In genomic region chr14:21982096-21982591, GRCm38 (mm10) we compare ENCODE assay signal across 8 mouse cellular contexts. TPM values are rescaled to one million over a fixed set of nuclear protein-coding genes. Genes with fewer than 3 reads are reported as not detected.
DNase-seq lines count a peak whose midpoint lies in the region; ATAC-seq lines count a peak whose summit lies in the region.

No protein-coding gene starts in this region.

- no peak for ATAC-seq in activated CD4-positive, CD25-positive, alpha-beta regulatory T cell, adult 4 months

- DNase-seq in adrenal gland, postnatal 4 days (ENCODE audit: low spot score in 2 of 2), result peak; percentile 18 to 38
- DNase-seq in adrenal gland, postnatal 14 days, result no peak
- peak; percentile 38 for DNase-seq in NIH3T3 (ENCODE audit: low read depth)
- DNase-seq in gastrocnemius, postnatal 10 days, result peak; percentile 48
- peak; percentile 50 to 79 for DNase-seq in kidney, postnatal 25 days
- peak; percentile 29 for DNase-seq in skeletal muscle tissue, adult 2 months (ENCODE audit: low read depth, low spot score)
- DNase-seq in right cerebral cortex, postnatal 36 days (ENCODE audit: low spot score in 2 of 2), result no peak

RNA-seq across cellular contexts. Expression of gene Zfp503, which starts 7.3 kb away (rescaled TPM):
- 10 to 100 TPM; 41.7 to 57.4 TPM for total RNA-seq in adrenal gland, postnatal 4 days (2021)
- 22.3 and 24.3 TPM in 2 replicates for total RNA-seq in adrenal gland, postnatal 14 days (2021)
- 1 to 10 TPM; 7.3 to 8.0 TPM for total RNA-seq in gastrocnemius, postnatal 10 days (2021)
- not detected for polyA plus RNA-seq in activated CD4-positive, CD25-positive, alpha-beta regulatory T cell, adult 4 months (2017; shearing (Covaris generic))

RNA-seq across cellular contexts. Expression of gene Lrmda, which starts 37.4 kb away (rescaled TPM):
- total RNA-seq in adrenal gland, postnatal 4 days (2021), result 1 to 10 TPM; 3.7 to 3.9 TPM
- total RNA-seq in adrenal gland, postnatal 14 days (2021), result 3.8 and 4.2 TPM in 2 replicates
- total RNA-seq in gastrocnemius, postnatal 10 days (2021), result 1 to 10 TPM; 1.2 to 1.9 TPM
- polyA plus RNA-seq in activated CD4-positive, CD25-positive, alpha-beta regulatory T cell, adult 4 months (2017; shearing (Covaris generic)), result not detected

Comparison
In these comparisons a context has a peak if more than half of its experiments do, and no peak if none do; other contexts are left out.
1. DNase-seq: peak in adrenal gland, postnatal 4 days (2 of 2), NIH3T3 (single experiment), gastrocnemius, postnatal 10 days (single experiment), kidney, postnatal 25 days (2 of 2) and skeletal muscle tissue, adult 2 months (single experiment); none in adrenal gland, postnatal 14 days (single experiment) and right cerebral cortex, postnatal 36 days (0 of 2).